In the genomic region with DNA sequence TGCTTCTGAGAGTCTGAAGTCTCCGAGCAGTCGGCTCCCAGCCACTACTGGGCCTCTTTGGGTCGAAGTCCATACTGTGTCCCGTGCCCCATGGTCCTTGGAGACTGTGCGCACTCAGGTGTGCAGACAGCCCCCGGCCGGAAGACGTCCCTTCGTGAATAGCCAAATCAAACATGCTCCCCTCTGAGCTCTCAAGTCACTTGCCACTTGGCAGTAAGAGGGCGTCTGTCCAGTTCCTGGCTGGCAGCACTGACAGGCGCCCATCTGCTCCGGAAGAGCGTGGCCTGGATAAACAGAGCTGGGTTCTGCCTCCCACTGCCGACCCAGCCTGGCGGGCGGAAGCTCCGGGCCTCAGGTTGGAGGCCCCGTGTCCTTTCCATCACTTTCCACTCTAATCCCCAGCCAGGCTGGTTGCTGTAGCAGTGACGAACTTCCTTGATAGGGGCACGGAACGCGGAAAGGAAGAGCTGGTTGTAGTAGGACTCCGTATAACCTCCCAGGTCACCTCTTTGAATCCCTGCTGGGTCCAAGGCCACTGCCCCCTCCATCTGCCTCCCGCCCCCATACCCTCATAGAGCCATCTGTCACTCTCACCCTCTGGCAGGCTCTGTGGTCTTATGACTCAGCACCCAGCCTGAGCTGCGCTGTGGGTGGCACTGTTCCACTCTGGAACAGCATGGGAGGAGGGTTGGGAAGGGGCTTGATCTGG, we compare ENCODE assay signal across 8 mouse cellular contexts. TPM values are rescaled to one million over a fixed set of nuclear protein-coding genes. Genes with fewer than 3 reads are reported as not detected.
DNase-seq lines count a peak whose midpoint lies in the region; ATAC-seq and TF ChIP-seq lines count a peak whose summit lies in the region.

No protein-coding gene starts in this region.

- ATAC-seq in heart, embryonic 16.5 days (replicated peaks; ENCODE audit: extremely low read depth, insufficient read depth, low FRiP score): peak; percentile 42
- ATAC-seq in midbrain, postnatal 0 days (ENCODE audit: low FRiP score): no peak; the same call in 1 of the 2 replicates
- no peak; the same call in 1 of the 2 replicates for ATAC-seq in erythroblast, adult 5-6 weeks (replicated peaks; ENCODE audit: low FRiP score, poor library complexity, severe bottlenecking)

- no peaks in the 10 kb centered on the region for H3K9me3 ChIP-seq in heart, embryonic 16.5 days (replicated peaks; ENCODE audit: control insufficient read depth, low read length)
- H3K9me3 ChIP-seq in midbrain, postnatal 0 days (ENCODE audit: low read length): no peaks in the 10 kb centered on the region

- H3K4me2 ChIP-seq in heart, embryonic 16.5 days (ENCODE audit: low read depth, low read length): no peak overlapping the region; the same call in 1 of the 2 replicates
- H3K4me2 ChIP-seq in midbrain, postnatal 0 days (ENCODE audit: low read depth, low read length, poor library complexity, severe bottlenecking): no peak overlapping the region

- 54% methylated on average over 25 of the region's 25 CpGs for WGBS in heart, embryonic 16.5 days
- WGBS in large intestine, adult 2 months: 35% methylated on average over 25 of the region's 25 CpGs
- 74% methylated on average over 25 of the region's 25 CpGs for WGBS in midbrain, postnatal 0 days

- H3K4me1 ChIP-seq in heart, embryonic 16.5 days (ENCODE audit: control insufficient read depth, insufficient read depth, low read length): peaks cover 22% of the 10 kb centered on the region
- no peaks in the 10 kb centered on the region for H3K4me1 ChIP-seq in midbrain, postnatal 0 days (ENCODE audit: insufficient read depth, low read length)

- DNase-seq in right cerebral cortex, adult 18-20 months: peak; percentile 77
- no peak for DNase-seq in right cerebral cortex, postnatal 4 days
- peak; percentile 95 to 96 for DNase-seq in cerebellum, postnatal 10 days
- DNase-seq in large intestine, adult 2 months (ENCODE audit: low read depth, low spot score): peak; percentile 37
- peak; percentile 69 for DNase-seq in midbrain, postnatal 0 days (ENCODE audit: low spot score)
- no peak for DNase-seq in embryo, embryonic 9.5 days (ENCODE audit: extremely low spot score)

- no peaks in the 10 kb centered on the region for H3K27me3 ChIP-seq in heart, embryonic 16.5 days (ENCODE audit: control insufficient read depth, insufficient read depth, low read length)
- no peaks in the 10 kb centered on the region for H3K27me3 ChIP-seq in midbrain, postnatal 0 days (ENCODE audit: insufficient read depth, low read length)

- 0 out of 2 replicates have a peak overlapping the region, but pooled peaks have one; percentile 13 for H3K9ac ChIP-seq in heart, embryonic 16.5 days (ENCODE audit: low read length)
- H3K9ac ChIP-seq in midbrain, postnatal 0 days (replicated peaks; ENCODE audit: low read length, poor library complexity, severe bottlenecking): no peak overlapping the region

- H3K27ac ChIP-seq in heart, embryonic 16.5 days (ENCODE audit: low read length): no peak overlapping the region
- no peak overlapping the region for H3K27ac ChIP-seq in midbrain, postnatal 0 days (ENCODE audit: low read depth, low read length)

- no peaks in the 10 kb centered on the region for H3K36me3 ChIP-seq in heart, embryonic 16.5 days (ENCODE audit: control insufficient read depth, insufficient read depth)
- no peaks in the 10 kb centered on the region for H3K36me3 ChIP-seq in midbrain, postnatal 0 days (ENCODE audit: insufficient read depth, low read length)

- no peak overlapping the region for H3K4me3 ChIP-seq in heart, embryonic 16.5 days (ENCODE audit: low read length)
- no peak overlapping the region for H3K4me3 ChIP-seq in midbrain, postnatal 0 days (ENCODE audit: low read depth, low read length)

- TF ChIP-seq CTCF in midbrain, postnatal 0 days (IDR thresholded peaks at IDR 0.05): no peak

RNA-seq across cellular contexts. Expression of a gene that starts 28.5 kb away (rescaled TPM):
- polyA plus RNA-seq in heart, embryonic 16.5 days (2015; fragmentation: Nextera tagmentation; extraction: Ambion mirVana): 9.0 and 11.5 TPM in 2 replicates
- polyA plus RNA-seq in large intestine, adult 2 months (2012; rRNA removed): 7.1 and 10.9 TPM in 2 replicates
- total RNA-seq in midbrain, postnatal 0 days (2014; rRNA removed): 4.2 and 11.2 TPM in 2 replicates
- 2.2 and 2.5 TPM in 2 replicates for polyA plus RNA-seq in midbrain, postnatal 0 days (2015; fragmentation: Nextera tagmentation; extraction: Ambion mirVana)
- total RNA-seq in erythroblast, adult 5-6 weeks (2015; ENCODE audit: low replicate concordance): 1.9 and 2.9 TPM in 2 replicates
- 0.42 and 1.8 TPM in 2 replicates for total RNA-seq in erythroblast, adult 5-6 weeks (2017; ENCODE audit: low replicate concordance)

Comparison
In these comparisons a context has a peak if more than half of its experiments do, and no peak if none do; other contexts are left out.
1. DNase-seq: peak in right cerebral cortex, adult 18-20 months (single experiment), cerebellum, postnatal 10 days (2 of 2), large intestine, adult 2 months (single experiment) and midbrain, postnatal 0 days (single experiment); none in right cerebral cortex, postnatal 4 days (single experiment) and embryo, embryonic 9.5 days (single experiment).